Mouse (Mus musculus) cortical plate, adult 2 months (tissue): ENCODE data around the gene Dnaaf3.
A peak's percentile ranks its signal among the peaks of the same experiment; 100 is the strongest.

Experiments used
- CTCF ChIP-seq: fragments of 200-500 bp; IDR thresholded peaks from 2 replicates; pipeline ENCODE4 v1.5.1; 2011; ENCODE audit warnings: mild to moderate bottlenecking, control low read depth, low read length; ENCODE audit not compliant: insufficient read depth; ENCODE audit errors: extremely low read depth
- POLR2A ChIP-seq: fragments of 200-500 bp; IDR thresholded peaks from 2 replicates; pipeline ENCODE4 v1.6.1; 2011; ENCODE audit warnings: mild to moderate bottlenecking, low read length, control low read depth; ENCODE audit not compliant: insufficient read depth; ENCODE audit errors: extremely low read depth

DNA sequence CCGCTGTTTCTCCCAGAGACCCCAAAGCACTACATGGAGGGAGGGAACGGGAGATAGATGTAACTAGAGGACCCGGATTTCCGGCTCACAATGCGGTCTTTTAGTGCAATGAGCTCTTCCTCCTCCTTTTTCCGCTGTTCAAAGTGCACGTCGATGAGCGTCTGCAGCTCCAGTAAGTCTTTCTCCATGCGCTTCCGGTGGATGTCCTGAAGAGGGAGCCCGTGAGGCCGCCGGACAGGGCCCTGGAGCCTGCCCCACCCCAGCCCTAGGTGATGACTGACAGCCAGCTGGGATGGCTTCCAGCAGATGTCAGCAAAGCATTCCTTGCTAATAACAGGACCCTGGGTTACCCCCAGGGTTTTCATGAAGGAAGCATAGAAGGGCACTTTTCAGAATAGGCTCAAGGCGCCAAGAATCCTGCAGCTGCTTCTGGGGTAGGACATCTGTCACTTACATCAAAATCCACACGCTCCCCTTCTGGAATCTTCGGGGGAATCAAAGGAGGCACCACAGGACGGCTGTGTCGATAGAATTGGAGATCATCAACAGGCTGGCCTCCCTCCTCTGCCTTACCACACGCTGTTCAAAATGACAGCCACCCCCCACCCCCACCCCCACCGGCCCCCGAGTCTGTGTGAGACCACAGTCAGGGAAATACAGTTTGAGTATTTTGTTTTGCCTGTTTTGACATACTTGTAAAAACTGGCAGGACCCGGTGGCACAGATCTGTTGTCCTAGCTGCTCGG lies 22.2 kb downstream of the Dnaaf3 start:
- TF ChIP-seq POLR2A (no peak), CTCF (peak; percentile 21; the same call in 1 of the 2 replicates)
